Mouse (Mus musculus) limb, embryonic 10.5 days (tissue): ENCODE measurements around the gene Impdh2. TPM values are rescaled to one million over a fixed set of nuclear protein-coding genes. Genes with fewer than 3 reads are reported as not detected.

ENCODE experiments used
- DNase-seq: peaks from one replicate; pipeline ENCODE4 v3.0.0-alpha.2; 2017; ENCODE audit warnings: low spot score
- H3K27ac ChIP-seq: fragments of 300-500 bp; sonication (generic); 2 replicates; pipeline ENCODE4 v1.5.1; 2016; ENCODE audit warnings: mild to moderate bottlenecking
- H3K27me3 ChIP-seq: fragments of 300-500 bp; sonication (generic); 2 replicates; pipeline ENCODE4 v1.6.1; 2016; ENCODE audit warnings: low read depth, mild to moderate bottlenecking; ENCODE audit not compliant: poor library complexity, severe bottlenecking
- H3K36me3 ChIP-seq: fragments of 300-500 bp; sonication (generic); 2 replicates; pipeline ENCODE4 v1.6.1; 2016; ENCODE audit warnings: mild to moderate bottlenecking, moderate library complexity
- H3K4me1 ChIP-seq: fragments of 300-500 bp; sonication (generic); 2 replicates; pipeline ENCODE4 v1.6.1; 2016
- H3K4me3 ChIP-seq: fragments of 300-500 bp; sonication (generic); 2 replicates; pipeline ENCODE4 v1.5.1; 2016; ENCODE audit warnings: mild to moderate bottlenecking, moderate library complexity
- H3K9me3 ChIP-seq: fragments of 300-500 bp; sonication (generic); replicated peaks from 2 replicates; pipeline ENCODE4 v1.6.1; 2016; ENCODE audit warnings: mild to moderate bottlenecking
- WGBS: fragments of 180-500 bp; shearing (Covaris S2); methylation state at CpG from one replicate; pipeline ENCODE4 v1.1.7; 2016; 5-methylcytosine and 5-hydroxymethylcytosine counted together
- polyA plus RNA-seq: library from polyadenylated mRNA; unstranded; fragments of >200 nt; fragmentation: Nextera tagmentation; extraction: Ambion mirVana; gene quantifications from 2 replicates; pipeline ENCODE4 v1.2.1, GENCODE M21; 2016

The Impdh2 gene
- polyA plus RNA-seq, 1 experiment from 2014 or later = 255 TPM

- H3K27me3 ChIP-seq = no peaks in the 10 kb centered on the region
- no peak overlapping the region for H3K4me3 ChIP-seq
- 91% methylated on average over 4 of the region's 4 CpGs for WGBS
- H3K36me3 ChIP-seq = peaks cover 85% of the 10 kb centered on the region
- peaks cover 13% of the 10 kb centered on the region for H3K4me1 ChIP-seq
- H3K27ac ChIP-seq = no peak overlapping the region
- H3K9me3 ChIP-seq = no peaks in the 10 kb centered on the region
- DNase-seq = no peak
Measured at GRCm38 (mm10) chr9:108559169-108559568, 917 bp upstream of the Impdh2 start.

GRCm38 (mm10) chr9:108563671-108564070 is 3.6 kb downstream of the Impdh2 start:
- Histone ChIP-seq H3K27ac (no peak overlapping the region), H3K9me3 (no peaks in the 10 kb centered on the region), H3K4me3 (no peak overlapping the region), H3K36me3 (peaks cover 66% of the 10 kb centered on the region), H3K4me1 (peaks cover 38% of the 10 kb centered on the region), H3K27me3 (no peaks in the 10 kb centered on the region)
- DNase-seq = no peak
- WGBS = 90% methylated on average over 8 of the region's 8 CpGs

GRCm38 (mm10) chr9:108564131-108564530 is 4.0 kb downstream of the Impdh2 start:
- H3K9me3 ChIP-seq = no peaks in the 10 kb centered on the region
- H3K27me3 ChIP-seq = no peaks in the 10 kb centered on the region
- no peak overlapping the region for H3K27ac ChIP-seq
- no peak for DNase-seq
- H3K4me3 ChIP-seq = no peak overlapping the region
- peaks cover 42% of the 10 kb centered on the region for H3K4me1 ChIP-seq
- 88% methylated on average over 7 of the region's 7 CpGs for WGBS
- peaks cover 62% of the 10 kb centered on the region for H3K36me3 ChIP-seq

DNA sequence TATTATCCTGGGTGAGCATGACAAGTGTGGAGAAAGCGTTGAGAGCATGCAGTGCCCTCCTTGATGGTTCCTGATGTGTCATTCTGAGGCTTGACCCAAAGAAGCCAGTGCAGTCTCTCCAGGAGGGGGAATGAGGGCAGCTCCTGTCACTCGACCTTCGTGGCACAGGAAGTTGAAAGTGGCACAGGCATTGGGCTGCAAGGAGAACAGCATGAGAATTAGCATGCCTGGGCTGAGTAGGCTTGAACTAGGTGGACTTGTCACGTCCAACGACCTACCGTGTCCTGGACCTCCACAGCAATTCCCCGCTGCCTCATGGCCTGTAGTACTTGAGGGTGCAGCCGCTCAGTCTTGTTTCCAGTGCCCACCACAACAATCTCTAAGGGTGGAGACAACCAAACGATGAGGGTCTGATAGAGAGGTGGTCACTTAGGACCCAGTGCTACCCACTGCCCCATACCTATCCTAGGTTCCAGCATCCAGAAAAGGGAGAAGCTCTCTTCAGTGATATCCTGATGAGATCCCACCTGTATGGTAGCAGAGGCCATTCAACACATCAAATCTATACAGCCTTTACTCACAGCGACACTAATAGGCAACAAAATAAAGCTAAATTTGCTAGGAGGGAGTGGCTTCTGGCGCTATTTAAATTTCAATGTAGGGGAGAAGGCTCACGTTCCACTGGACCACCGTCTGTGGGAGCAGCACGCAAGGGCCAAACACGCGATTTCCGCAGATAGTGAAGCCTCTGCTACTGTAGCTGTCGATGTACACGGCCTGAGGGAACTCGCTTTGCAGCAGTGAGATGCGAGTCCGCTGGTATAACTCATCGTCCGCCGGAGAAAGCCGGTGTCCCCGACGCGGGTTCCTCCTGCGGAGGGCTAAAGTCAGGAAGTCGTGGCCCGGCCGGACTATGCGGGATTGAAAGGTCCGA is 6.1 kb downstream of the Impdh2 start:
- Histone ChIP-seq H3K4me3 (peak overlapping the region; percentile 62), H3K27ac (peak overlapping the region; percentile 91), H3K9me3 (no peaks in the 10 kb centered on the region), H3K4me1 (peaks cover 59% of the 10 kb centered on the region), H3K27me3 (no peaks in the 10 kb centered on the region), H3K36me3 (peaks cover 63% of the 10 kb centered on the region)
- WGBS = 14% methylated on average over 35 of the region's 35 CpGs
- no peak for DNase-seq

- Histone ChIP-seq H3K4me3 (peak within 1 kb of the TSS; percentile 62), H3K9me3 (no peaks in the 10 kb centered on the region), H3K4me1 (peaks cover 51% of the 10 kb centered on the region), H3K27ac (peak within 1 kb of the TSS; percentile 91), H3K36me3 (peaks cover 63% of the 10 kb centered on the region), H3K27me3 (no peaks in the 10 kb centered on the region)
- peak; percentile 95 for DNase-seq
- WGBS = under 1% methylated on average over 73 of the region's 73 CpGs
Measured at GRCm38 (mm10) chr9:108566815-108567776, 7.0 kb downstream of the Impdh2 start, which contains the start of gene Ndufaf3. TSS of gene Ndufaf3 (minus strand) at chr9:108567434.

DNA sequence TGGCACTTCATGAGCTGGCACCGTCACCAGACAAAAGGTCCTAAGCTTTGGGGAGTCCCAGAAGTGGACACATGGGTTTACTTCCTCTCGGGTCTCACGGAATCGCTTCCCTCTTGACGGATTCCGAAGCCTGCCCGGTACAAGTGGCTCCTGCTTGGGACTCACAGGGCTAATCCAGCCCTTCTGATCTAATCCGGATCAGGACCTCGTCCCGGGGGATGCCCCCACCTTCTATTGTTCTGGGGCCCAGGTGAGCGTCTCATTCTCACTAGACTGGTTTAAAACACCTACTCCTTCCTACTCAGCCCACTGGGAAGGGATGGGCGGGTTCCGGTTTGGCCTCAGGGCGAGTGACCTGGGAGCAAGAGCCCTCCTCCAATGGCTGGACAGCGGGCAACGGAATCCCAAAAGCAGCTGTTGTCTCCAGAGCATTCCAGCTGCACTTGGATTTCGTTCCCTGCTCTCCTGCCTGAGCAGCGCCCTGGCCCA is 7.9 kb downstream of the Impdh2 start:
- no peaks in the 10 kb centered on the region for H3K27me3 ChIP-seq
- H3K9me3 ChIP-seq = no peaks in the 10 kb centered on the region
- H3K36me3 ChIP-seq = peaks cover 63% of the 10 kb centered on the region
- H3K27ac ChIP-seq = peak overlapping the region; percentile 91
- peaks cover 51% of the 10 kb centered on the region for H3K4me1 ChIP-seq
- peak overlapping the region; percentile 62 for H3K4me3 ChIP-seq
- WGBS = 11% methylated on average over 18 of the region's 18 CpGs
- no peak for DNase-seq

GRCm38 (mm10) chr9:108568511-108568921 is 8.4 kb downstream of the Impdh2 start:
- peak overlapping the region; percentile 91 for H3K27ac ChIP-seq
- peaks cover 55% of the 10 kb centered on the region for H3K4me1 ChIP-seq
- DNase-seq = no peak
- H3K9me3 ChIP-seq = no peaks in the 10 kb centered on the region
- H3K4me3 ChIP-seq = peak overlapping the region; percentile 62
- 81% methylated on average over 17 of the region's 17 CpGs for WGBS
- no peaks in the 10 kb centered on the region for H3K27me3 ChIP-seq
- peaks cover 63% of the 10 kb centered on the region for H3K36me3 ChIP-seq

- Histone ChIP-seq H3K36me3 (peaks cover 63% of the 10 kb centered on the region), H3K9me3 (no peaks in the 10 kb centered on the region), H3K27ac (peak within 1 kb of the TSS; percentile 85), H3K27me3 (no peaks in the 10 kb centered on the region), H3K4me1 (peaks cover 62% of the 10 kb centered on the region), H3K4me3 (peak within 1 kb of the TSS; percentile 82)
- peak; percentile 93 for DNase-seq
- WGBS = 7% methylated on average over 42 of the region's 42 CpGs
Measured at GRCm38 (mm10) chr9:108569381-108570206, 9.5 kb downstream of the Impdh2 start, which contains the start of gene Dalrd3. TSS of gene Dalrd3 (plus strand) at chr9:108569886.

- Histone ChIP-seq H3K4me1 (peaks cover 69% of the 10 kb centered on the region), H3K27me3 (no peaks in the 10 kb centered on the region), H3K27ac (peak overlapping the region; percentile 85), H3K36me3 (peaks cover 63% of the 10 kb centered on the region), H3K9me3 (no peaks in the 10 kb centered on the region), H3K4me3 (peak overlapping the region; percentile 82)
- WGBS = 2% methylated on average over 40 of the region's 40 CpGs
- peak; percentile 81 for DNase-seq
Measured at GRCm38 (mm10) chr9:108570207-108570896, 10.3 kb downstream of the Impdh2 start.

- Histone ChIP-seq H3K4me3 (no peak overlapping the region), H3K27ac (no peak overlapping the region), H3K9me3 (no peaks in the 10 kb centered on the region), H3K4me1 (peaks cover 71% of the 10 kb centered on the region), H3K27me3 (no peaks in the 10 kb centered on the region), H3K36me3 (peaks cover 63% of the 10 kb centered on the region)
- DNase-seq = no peak
- 95% methylated on average over 16 of the region's 16 CpGs for WGBS
Measured at GRCm38 (mm10) chr9:108571401-108571973, 11.4 kb downstream of the Impdh2 start.

DNA sequence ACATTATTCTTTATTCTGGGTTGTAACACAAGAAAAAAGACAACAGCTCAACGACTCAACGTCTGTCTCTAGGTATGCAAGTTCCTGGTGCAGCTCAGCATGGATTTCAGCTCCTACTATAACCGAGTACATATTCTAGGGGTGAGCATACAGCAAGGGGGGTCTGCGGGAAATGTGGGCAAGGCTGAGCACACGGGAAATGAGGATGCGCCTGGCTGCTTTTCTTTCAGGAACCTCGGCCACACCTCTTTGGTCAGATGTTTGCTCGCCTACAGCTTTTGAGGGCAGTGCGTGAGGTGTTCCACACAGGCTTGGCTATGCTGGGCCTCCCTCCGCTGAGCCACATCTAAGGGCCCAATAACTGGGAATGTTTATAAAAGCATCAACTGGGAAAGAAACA is 12.2 kb downstream of the Impdh2 start:
- 92% methylated on average over 10 of the region's 10 CpGs for WGBS
- Histone ChIP-seq H3K4me1 (peaks cover 76% of the 10 kb centered on the region), H3K27ac (no peak overlapping the region), H3K27me3 (no peaks in the 10 kb centered on the region), H3K4me3 (no peak overlapping the region), H3K9me3 (no peaks in the 10 kb centered on the region), H3K36me3 (peaks cover 71% of the 10 kb centered on the region)
- DNase-seq = no peak
